Mouse (Mus musculus) Patski (cell line): ENCODE measurements at regions not wholly inside any gene's neighbourhood (a gene's known extent, or its start where the extent isn't known, plus 50 kb on each side); places are given as distances from the start of the nearest gene placed in this dataset.

ENCODE experiments used
- ATAC-seq: fragments of 100-300 bp; one replicate; pipeline ENCODE4 v1.8.0; 2021
- CTCF ChIA-PET: fragments of 350-600 bp; sonication (Branson Sonifier 250); formaldehyde crosslinking; loops from one replicate; lab custom pipeline; 2022; ENCODE audit warnings: inconsistent platforms; lab: Charles Lee
- POLR2A ChIA-PET: fragments of 350-600 bp; sonication (Branson Sonifier 250); formaldehyde crosslinking; loops from one replicate; lab custom pipeline; 2022; ENCODE audit warnings: antibody characterized with exemption, inconsistent platforms; lab: Charles Lee
- DNase-seq: peaks from one replicate; pipeline ENCODE4 v3.0.0-alpha.2; 2011; ENCODE audit warnings: low read depth, low spot score
- H3K27me3 ChIP-seq: fragments of 371-371 bp; one replicate; pipeline ENCODE4 v1.5.1; 2021
- CTCF ChIP-seq: fragments of 100-300 bp; IDR thresholded peaks from one replicate; pipeline ENCODE4 v1.5.1; 2021
- in situ Hi-C: fragments of 300-500 bp; cut with MboI; formaldehyde crosslinking; loops from 3 replicates; pipeline ENCODE4 v1.11.1; 2018; ENCODE audit warnings: low pct_unique_long_range_greater_than_20kb, mixed read lengths

DNA sequence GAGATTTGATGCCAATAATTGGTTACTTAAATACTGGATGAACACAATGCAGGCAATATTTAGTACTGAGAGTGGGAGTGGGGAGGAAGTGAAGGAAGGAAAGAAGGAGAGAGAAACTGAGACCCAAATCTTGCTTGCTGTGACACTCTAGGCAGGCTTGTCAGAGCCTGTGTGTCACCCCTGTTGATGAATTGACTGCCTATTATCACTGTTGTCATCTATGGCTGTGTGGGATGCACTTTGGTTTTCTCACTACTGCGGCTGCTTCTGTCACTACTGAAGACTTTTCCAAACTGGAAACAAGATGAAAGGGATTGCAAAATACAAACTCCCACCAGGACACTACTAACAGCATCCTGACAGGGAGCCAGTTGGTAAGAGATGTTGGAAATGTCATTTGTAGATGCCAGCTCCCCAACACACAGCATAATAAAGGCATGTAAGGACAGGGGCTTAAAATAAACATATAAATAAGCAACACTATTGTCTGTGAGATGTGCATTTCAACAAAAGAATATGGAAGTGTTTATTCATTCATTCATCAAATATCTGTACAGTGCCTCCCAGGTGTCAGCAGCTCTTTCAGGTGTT, 207.0 kb upstream of the Ufl1 start:
- CTCF ChIA-PET: no interaction called here
- ATAC-seq: no peak
- H3K27me3 ChIP-seq: no peaks in the 10 kb centered on the region
- no peak for TF ChIP-seq CTCF
- DNase-seq: no peak
- POLR2A ChIA-PET: no interaction called here
- in situ Hi-C loops: no loop called here

- no peak for TF ChIP-seq CTCF
- no peak for DNase-seq
- no peak for ATAC-seq
- in situ Hi-C loops: no loop called here
- ChIA-PET CTCF (no interaction called here), POLR2A (no interaction called here)
- H3K27me3 ChIP-seq: no peaks in the 10 kb centered on the region
Observed at GRCm38 (mm10) chr4:25483621-25483933, 202.0 kb upstream of the Ufl1 start.

DNA sequence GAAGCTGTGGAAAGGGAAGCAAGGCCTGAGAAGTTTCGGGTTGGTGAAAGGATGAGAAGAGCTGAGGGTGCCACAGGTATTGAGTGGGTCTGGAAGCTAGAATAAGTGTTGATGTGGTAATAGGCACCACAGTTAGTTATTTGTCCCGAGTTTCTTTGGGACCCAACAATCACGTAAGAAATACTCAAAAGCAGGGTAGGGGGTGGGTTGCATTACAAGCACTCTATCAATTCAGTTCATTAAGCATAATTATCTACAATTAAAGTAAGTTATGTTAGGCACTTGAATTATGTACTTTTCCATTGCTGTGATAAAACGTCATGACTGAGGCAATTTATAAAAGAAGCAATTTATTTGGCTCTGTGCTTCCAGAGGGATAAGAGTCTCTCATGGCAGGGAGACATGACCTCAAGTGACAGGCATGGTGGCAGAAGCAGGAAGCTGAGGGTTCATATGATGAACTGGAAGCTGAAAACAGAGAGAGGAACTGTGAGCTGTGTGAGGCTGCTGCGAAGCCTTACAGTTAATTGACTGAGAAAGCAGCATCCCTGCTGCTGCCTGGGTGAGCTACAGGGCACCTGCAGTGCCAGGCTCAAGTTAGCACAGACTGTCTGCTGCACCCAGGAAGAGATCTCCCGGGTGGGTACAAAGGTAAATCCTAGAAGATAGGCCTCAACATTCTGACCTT, 201.5 kb upstream of the Ufl1 start:
- ChIA-PET CTCF (no interaction called here), POLR2A (no interaction called here)
- TF ChIP-seq CTCF: no peak
- in situ Hi-C loops: no loop called here
- no peaks in the 10 kb centered on the region for H3K27me3 ChIP-seq
- DNase-seq (no peak), ATAC-seq (no peak)

DNA sequence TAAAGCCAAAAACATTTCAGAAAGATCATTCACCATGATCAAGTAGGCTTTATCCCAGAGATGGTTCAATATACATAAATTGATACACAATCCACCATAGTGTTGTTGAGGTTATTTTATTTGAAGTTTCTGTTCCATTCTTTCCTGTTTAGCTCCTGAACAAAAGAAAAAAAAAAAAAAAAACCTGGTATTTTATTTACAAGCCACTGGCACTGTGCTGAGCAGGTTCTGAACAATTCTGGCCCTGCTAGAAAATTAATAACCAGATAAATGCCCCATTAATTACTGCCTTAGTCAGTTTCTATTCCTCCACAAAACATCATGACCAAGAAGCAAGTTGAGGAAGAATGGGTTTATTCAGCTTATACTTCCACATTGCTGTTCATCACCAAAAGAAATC, 191.4 kb upstream of the Ufl1 start:
- ChIA-PET POLR2A (no interaction called here), CTCF (interaction anchor here (1.0 kb wide), 1 partner anchor 18 kb away, joined by 4 read pairs; no protein-coding TSS in a partner anchor)
- TF ChIP-seq CTCF: no peak
- DNase-seq: no peak
- no peak for ATAC-seq
- no peaks in the 10 kb centered on the region for H3K27me3 ChIP-seq
- in situ Hi-C loops: no loop called here

- POLR2A ChIA-PET: no interaction called here
Observed at GRCm38 (mm10) chr4:25466490-25466889, 184.9 kb upstream of the Ufl1 start.

DNA sequence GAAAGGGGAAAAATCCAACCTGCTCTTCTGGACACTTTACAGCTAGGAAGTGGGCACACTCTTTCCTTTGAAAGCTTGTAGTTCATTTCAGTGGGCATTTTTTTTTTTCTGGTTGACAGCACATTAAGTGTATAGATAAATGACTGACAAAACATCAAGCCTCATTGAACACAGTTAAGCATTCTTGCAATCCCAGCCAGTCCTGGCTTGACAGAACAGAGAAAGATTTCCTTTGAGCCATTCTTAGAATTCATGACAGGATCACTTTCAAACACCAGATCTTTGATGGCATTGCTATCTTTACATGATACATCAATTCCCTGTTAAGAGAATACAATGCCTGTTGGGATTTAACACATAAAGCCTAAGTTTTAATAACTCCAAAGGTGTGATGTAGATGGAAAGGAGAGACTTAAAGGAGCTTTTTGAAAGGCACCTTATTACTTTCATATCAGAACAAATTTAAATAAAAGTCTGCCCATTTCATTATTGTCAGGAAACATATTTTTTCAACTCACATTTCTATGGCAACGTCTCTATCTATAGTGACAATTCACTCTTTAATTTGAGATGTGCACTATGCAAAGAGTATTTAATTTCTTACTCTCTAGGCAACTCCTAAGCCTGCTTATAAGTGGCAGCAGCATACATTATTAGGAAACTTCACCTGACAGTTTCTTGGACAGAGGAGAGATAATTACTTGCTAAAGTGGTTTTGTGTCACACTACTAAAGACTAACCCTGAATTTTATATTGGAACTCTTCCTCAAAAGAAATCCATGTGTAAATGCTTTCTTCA, 183.4 kb upstream of the Ufl1 start:
- no peaks in the 10 kb centered on the region for H3K27me3 ChIP-seq
- DNase-seq (no peak), ATAC-seq (peak; percentile 26)
- no peak for TF ChIP-seq CTCF
- POLR2A ChIA-PET: no interaction called here
- CTCF ChIA-PET: interaction anchor here (1.3 kb wide), 1 partner anchor 41 kb away, joined by 3 read pairs; no protein-coding TSS in a partner anchor
- in situ Hi-C loops: no loop called here

More at GRCm38 (mm10) chr4:25466490-25466889, 184.9 kb upstream of the Ufl1 start:
- no peaks in the 10 kb centered on the region for H3K27me3 ChIP-seq
- CTCF ChIA-PET: no interaction called here
- no peak for ATAC-seq
- in situ Hi-C loops: no loop called here
- DNase-seq: no peak
- no peak for TF ChIP-seq CTCF

DNA sequence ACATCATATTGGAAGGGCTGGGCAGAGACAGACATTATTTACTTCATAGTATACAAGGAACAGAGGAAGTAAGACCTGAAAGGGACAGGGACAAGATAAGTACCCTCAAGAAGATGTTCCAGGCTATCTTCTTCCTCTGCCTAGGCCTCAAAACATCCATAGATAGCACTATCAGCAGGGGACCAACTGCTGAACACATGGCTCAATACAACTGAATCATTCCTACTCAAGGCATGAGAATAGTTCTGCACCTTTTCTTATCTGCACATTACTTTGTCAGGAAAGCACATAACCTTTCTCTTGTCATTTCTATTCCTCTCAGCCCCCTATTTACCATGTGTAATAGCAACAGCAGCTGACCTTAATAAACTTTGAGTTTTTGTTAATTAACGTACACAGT, 182.4 kb upstream of the Ufl1 start:
- POLR2A ChIA-PET: no interaction called here
- CTCF ChIA-PET: interaction anchor here (1.3 kb wide), 1 partner anchor 42 kb away, joined by 3 read pairs; no protein-coding TSS in a partner anchor
- in situ Hi-C loops: no loop called here
- no peak for ATAC-seq
- no peaks in the 10 kb centered on the region for H3K27me3 ChIP-seq
- TF ChIP-seq CTCF: no peak
- no peak for DNase-seq

DNA sequence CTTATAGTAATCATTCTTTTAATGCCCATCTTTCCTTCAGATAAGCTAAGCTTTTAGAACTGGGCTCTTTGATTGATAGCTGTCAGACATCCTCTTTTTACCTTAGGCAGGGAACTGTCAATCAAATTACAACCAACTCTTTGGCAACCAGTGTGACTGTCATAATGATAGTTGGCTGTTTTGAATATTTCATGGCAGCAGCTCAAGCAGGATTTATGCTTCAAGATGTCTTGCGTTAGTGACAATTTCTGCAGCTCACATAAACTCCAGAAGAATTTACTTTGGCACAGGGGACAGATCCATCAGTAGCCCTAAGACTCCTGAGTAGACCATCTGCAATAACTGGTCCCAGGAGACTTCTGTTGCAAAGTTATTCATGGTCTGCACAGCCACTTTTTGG, 178.5 kb upstream of the Ufl1 start:
- CTCF ChIA-PET: interaction anchor here (1.4 kb wide), 1 partner anchor 10 kb away, joined by 4 read pairs; no protein-coding TSS in a partner anchor
- H3K27me3 ChIP-seq: no peaks in the 10 kb centered on the region
- in situ Hi-C loops: no loop called here
- POLR2A ChIA-PET: no interaction called here
- TF ChIP-seq CTCF: no peak
- ATAC-seq (no peak), DNase-seq (no peak)

DNA sequence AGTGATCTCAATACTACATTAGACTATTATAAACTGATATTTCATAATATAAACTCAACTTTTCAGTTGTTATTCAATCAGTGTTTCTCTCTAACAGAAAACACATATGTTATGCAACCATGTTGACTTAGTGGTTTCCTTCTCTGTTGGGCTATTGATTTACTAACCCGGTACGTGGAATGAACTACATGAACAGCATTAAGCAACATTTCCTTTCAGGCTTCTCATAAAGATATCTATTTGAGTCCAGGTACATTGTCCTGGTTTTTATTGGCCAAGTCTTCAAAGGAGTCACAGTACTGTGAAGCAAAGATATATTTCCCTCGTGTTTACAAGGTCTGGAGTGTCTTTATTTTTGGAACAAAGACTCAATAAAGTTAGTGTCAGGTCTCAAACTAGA, 173.1 kb upstream of the Ufl1 start:
- ATAC-seq: no peak
- in situ Hi-C loops: no loop called here
- DNase-seq: no peak
- POLR2A ChIA-PET: no interaction called here
- CTCF ChIA-PET: no interaction called here
- no peak for TF ChIP-seq CTCF
- H3K27me3 ChIP-seq: no peaks in the 10 kb centered on the region

GRCm38 (mm10) chr4:25453127-25453806, 171.6 kb upstream of the Ufl1 start:
- no peaks in the 10 kb centered on the region for H3K27me3 ChIP-seq
- in situ Hi-C loops: no loop called here
- DNase-seq (no peak), ATAC-seq (no peak)
- CTCF ChIA-PET: no interaction called here
- TF ChIP-seq CTCF: no peak
- POLR2A ChIA-PET: no interaction called here
